Mouse (Mus musculus): ENCODE data around the gene Midn.

GRCm38 (mm10) chr10:80137626-80138552 lies 10.2 kb upstream of the Midn start:
- TF ChIP-seq CTCF (IDR thresholded peaks at IDR 0.05; ENCODE audit: borderline replicate concordance, insufficient read depth, low read length), result no peak
- peak; percentile 8; the same call in 1 of the 2 replicates for TF ChIP-seq POLR2A (IDR thresholded peaks at IDR 0.05; ENCODE audit: low read depth, low read length)
